In the genomic region with DNA sequence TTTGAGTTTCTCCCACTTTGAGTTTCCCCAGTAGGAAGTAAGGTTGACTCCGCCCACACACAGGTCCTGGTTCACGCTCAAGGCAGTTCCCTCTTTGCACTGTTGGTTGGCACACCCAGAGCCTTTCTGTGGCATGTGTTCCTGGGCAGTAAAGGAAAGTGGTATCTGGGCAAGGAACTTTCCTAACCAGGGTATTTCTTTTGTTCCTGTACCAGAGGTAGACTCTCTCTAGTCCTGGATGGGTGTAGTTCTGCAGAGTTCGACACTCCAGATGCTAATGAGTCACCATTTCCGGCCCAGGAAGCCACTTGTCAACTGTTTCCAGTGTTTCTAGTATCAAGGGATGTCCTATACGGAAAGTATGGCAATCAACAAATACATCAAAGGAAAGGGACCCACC, we compare ENCODE assay signal across 7 mouse cellular contexts. TPM values are rescaled to one million over a fixed set of nuclear protein-coding genes. Genes with fewer than 3 reads are reported as not detected.
DNase-seq lines count a peak whose midpoint lies in the region; ATAC-seq lines count a peak whose summit lies in the region.

No protein-coding gene starts in this region.

- no peaks in the 10 kb centered on the region for H3K36me3 ChIP-seq in limb, embryonic 15.5 days

- peak overlapping the region; percentile 39 for H3K4me2 ChIP-seq in limb, embryonic 15.5 days

- H3K9me3 ChIP-seq in limb, embryonic 15.5 days = no peaks in the 10 kb centered on the region

- DNase-seq in CD4-positive, CD25-positive, alpha-beta regulatory T cell, adult 2 months (ENCODE audit: low read depth, low spot score) = peak; percentile 34
- DNase-seq in heart, postnatal 4 days = peak; percentile 34
- DNase-seq in retina, embryonic 14.5 days (ENCODE audit: low spot score) = peak; percentile 3
- DNase-seq in left cerebral cortex, postnatal 36 days (ENCODE audit: low spot score in 2 of 2) = no peak
- DNase-seq in gastrocnemius, postnatal 10 days = no peak

- H3K4me1 ChIP-seq in limb, embryonic 15.5 days = peaks cover 54% of the 10 kb centered on the region

- no peaks in the 10 kb centered on the region for H3K27me3 ChIP-seq in limb, embryonic 15.5 days

- intact Hi-C loops in left cerebral cortex, postnatal 36 days (cut with DNase I) = no loop called here

- 50% methylated on average over 5 of the region's 5 CpGs for WGBS in limb, embryonic 15.5 days

- H3K9ac ChIP-seq in limb, embryonic 15.5 days = no peak overlapping the region

- H3K4me3 ChIP-seq in limb, embryonic 15.5 days = peak overlapping the region; percentile 31

- ATAC-seq in activated CD4-positive, CD25-positive, alpha-beta regulatory T cell, adult 4 months = peak; percentile 68
- no peak for ATAC-seq in limb, embryonic 15.5 days (ENCODE audit: insufficient number of reproducible peaks, low FRiP score, low TSS enrichment, low read depth)

- peak overlapping the region; percentile 43; the same call in 1 of the 2 replicates for H3K27ac ChIP-seq in limb, embryonic 15.5 days

RNA-seq across cellular contexts. Expression of a gene that starts 1.9 kb away (rescaled TPM):
- 1 to 10 TPM; 2.5 to 7.1 TPM for polyA plus RNA-seq in activated CD4-positive, CD25-positive, alpha-beta regulatory T cell, adult 4 months (2017; shearing (Covaris generic))
- total RNA-seq in heart, postnatal 4 days (2021) = 10 to 100 TPM in 1 of 2 experiments, 1 to 10 TPM in 1; 7.6 to 10.0 TPM
- 24.6 and 26.1 TPM in 2 replicates for polyA plus RNA-seq in limb, embryonic 15.5 days (2015; fragmentation: Nextera tagmentation; extraction: Ambion mirVana)
- 1 to 10 TPM; 2.3 to 2.4 TPM for total RNA-seq in left cerebral cortex, postnatal 36 days (2021)
- total RNA-seq in gastrocnemius, postnatal 10 days (2021) = 10 to 100 TPM; 23.1 to 24.2 TPM

RNA-seq across cellular contexts. Expression of a gene that starts 25.0 kb away (rescaled TPM):
- 1 to 10 TPM; 3.5 to 9.7 TPM for polyA plus RNA-seq in activated CD4-positive, CD25-positive, alpha-beta regulatory T cell, adult 4 months (2017; shearing (Covaris generic))
- under 1 TPM in 1 of 2 experiments, not detected in 1; 0.23 TPM for total RNA-seq in heart, postnatal 4 days (2021)
- 0.20 and 0.65 TPM in 2 replicates for polyA plus RNA-seq in limb, embryonic 15.5 days (2015; fragmentation: Nextera tagmentation; extraction: Ambion mirVana)
- total RNA-seq in left cerebral cortex, postnatal 36 days (2021) = under 1 TPM; 0.39 to 0.74 TPM
- under 1 TPM; 0.23 to 0.68 TPM for total RNA-seq in gastrocnemius, postnatal 10 days (2021)

RNA-seq across cellular contexts. Expression of a gene that starts 32.6 kb away (rescaled TPM):
- 1 to 10 TPM; 1.5 to 2.7 TPM for polyA plus RNA-seq in activated CD4-positive, CD25-positive, alpha-beta regulatory T cell, adult 4 months (2017; shearing (Covaris generic))
- total RNA-seq in heart, postnatal 4 days (2021) = 1 to 10 TPM; 1.9 to 2.1 TPM
- 21.8 and 22.3 TPM in 2 replicates for polyA plus RNA-seq in limb, embryonic 15.5 days (2015; fragmentation: Nextera tagmentation; extraction: Ambion mirVana)
- 10 to 100 TPM; 19.8 to 27.2 TPM for total RNA-seq in left cerebral cortex, postnatal 36 days (2021)
- total RNA-seq in gastrocnemius, postnatal 10 days (2021) = 1 to 10 TPM; 1.3 to 3.5 TPM

RNA-seq across cellular contexts. Expression of a gene that starts 57.4 kb away (rescaled TPM):
- polyA plus RNA-seq in activated CD4-positive, CD25-positive, alpha-beta regulatory T cell, adult 4 months (2017; shearing (Covaris generic)) = 10 to 100 TPM; 51.3 to 60.7 TPM
- 10 to 100 TPM; 18.2 to 22.0 TPM for total RNA-seq in heart, postnatal 4 days (2021)
- 82.1 and 85.3 TPM in 2 replicates for polyA plus RNA-seq in limb, embryonic 15.5 days (2015; fragmentation: Nextera tagmentation; extraction: Ambion mirVana)
- total RNA-seq in left cerebral cortex, postnatal 36 days (2021) = 10 to 100 TPM; 29.4 to 29.6 TPM
- total RNA-seq in gastrocnemius, postnatal 10 days (2021) = 10 to 100 TPM; 11.3 to 15.2 TPM

Comparison
In these comparisons a context has a peak if more than half of its experiments do, and no peak if none do; other contexts are left out.
1. DNase-seq: peak in CD4-positive, CD25-positive, alpha-beta regulatory T cell, adult 2 months (single experiment), heart, postnatal 4 days (single experiment) and retina, embryonic 14.5 days (single experiment); none in left cerebral cortex, postnatal 36 days (0 of 2) and gastrocnemius, postnatal 10 days (single experiment).
2. RNA of a gene that starts 32.6 kb away (total RNA-seq): 19.8 to 27.2 TPM in left cerebral cortex, postnatal 36 days; 1.3 to 3.5 TPM in gastrocnemius, postnatal 10 days and 1.9 to 2.1 TPM in heart, postnatal 4 days; every median in the first group is over 4 times any median in the second.